Mouse (Mus musculus) limb, embryonic 10.5 days (tissue): Measurements from ENCODE around the gene Ust. TPM values are rescaled to one million over a fixed set of nuclear protein-coding genes. Genes with fewer than 3 reads are reported as not detected.
A peak's percentile ranks its signal among the peaks of the same experiment; 100 is the strongest.

ENCODE experiments used
- DNase-seq: peaks from one replicate; pipeline ENCODE4 v3.0.0-alpha.2; 2017; ENCODE audit warnings: low spot score
- H3K27ac ChIP-seq: fragments of 300-500 bp; sonication (generic); 2 replicates; pipeline ENCODE4 v1.5.1; 2016; ENCODE audit warnings: mild to moderate bottlenecking
- H3K27me3 ChIP-seq: fragments of 300-500 bp; sonication (generic); 2 replicates; pipeline ENCODE4 v1.6.1; 2016; ENCODE audit warnings: low read depth, mild to moderate bottlenecking; ENCODE audit not compliant: poor library complexity, severe bottlenecking
- H3K36me3 ChIP-seq: fragments of 300-500 bp; sonication (generic); 2 replicates; pipeline ENCODE4 v1.6.1; 2016; ENCODE audit warnings: mild to moderate bottlenecking, moderate library complexity
- H3K4me1 ChIP-seq: fragments of 300-500 bp; sonication (generic); 2 replicates; pipeline ENCODE4 v1.6.1; 2016
- H3K4me3 ChIP-seq: fragments of 300-500 bp; sonication (generic); 2 replicates; pipeline ENCODE4 v1.5.1; 2016; ENCODE audit warnings: mild to moderate bottlenecking, moderate library complexity
- H3K9me3 ChIP-seq: fragments of 300-500 bp; sonication (generic); replicated peaks from 2 replicates; pipeline ENCODE4 v1.6.1; 2016; ENCODE audit warnings: mild to moderate bottlenecking
- WGBS: fragments of 180-500 bp; shearing (Covaris S2); methylation state at CpG from one replicate; pipeline ENCODE4 v1.1.7; 2016; 5-methylcytosine and 5-hydroxymethylcytosine counted together
- polyA plus RNA-seq: library from polyadenylated mRNA; unstranded; fragments of >200 nt; fragmentation: Nextera tagmentation; extraction: Ambion mirVana; gene quantifications from 2 replicates; pipeline ENCODE4 v1.2.1, GENCODE M21; 2016

Gene Ust
- polyA plus RNA-seq, 1 experiment from 2014 or later, result 3.5 TPM

- WGBS, result under 1% methylated on average over 18 of the region's 18 CpGs
- Histone ChIP-seq H3K27me3 (peaks cover 33% of the 10 kb centered on the region), H3K27ac (peak overlapping the region; percentile 89), H3K4me3 (peak overlapping the region; percentile 81), H3K4me1 (peaks cover 26% of the 10 kb centered on the region), H3K36me3 (peaks cover 3% of the 10 kb centered on the region; the same call in 1 of the 2 replicates), H3K9me3 (no peaks in the 10 kb centered on the region)
- no peak for DNase-seq
These were observed 428 bp upstream of the Ust start for GRCm38 (mm10) chr10:8519014-8519491.

- Histone ChIP-seq H3K36me3 (peaks cover 3% of the 10 kb centered on the region; the same call in 1 of the 2 replicates), H3K27ac (peak overlapping the region; percentile 89), H3K9me3 (no peaks in the 10 kb centered on the region), H3K27me3 (peaks cover 33% of the 10 kb centered on the region), H3K4me3 (peak overlapping the region; percentile 81), H3K4me1 (peaks cover 28% of the 10 kb centered on the region)
- WGBS, result 2% methylated on average over 26 of the region's 26 CpGs
- no peak for DNase-seq
These were observed 959 bp downstream of the Ust start for GRCm38 (mm10) chr10:8517591-8518140.

- Histone ChIP-seq H3K9me3 (no peaks in the 10 kb centered on the region), H3K27me3 (peaks cover 33% of the 10 kb centered on the region), H3K36me3 (peaks cover 3% of the 10 kb centered on the region; the same call in 1 of the 2 replicates), H3K4me1 (peaks cover 28% of the 10 kb centered on the region), H3K27ac (no peak overlapping the region), H3K4me3 (peak overlapping the region; percentile 81)
- DNase-seq, result peak; percentile 39
- WGBS, result 18% methylated on average over 9 of the region's 9 CpGs
These were observed 1.6 kb downstream of the Ust start for GRCm38 (mm10) chr10:8516916-8517524.

GRCm38 (mm10) chr10:8513690-8514089, 4.9 kb downstream of the Ust start:
- 90% methylated on average over 3 of the region's 3 CpGs for WGBS

GRCm38 (mm10) chr10:8512222-8512621, 6.4 kb downstream of the Ust start:
- Histone ChIP-seq H3K9me3 (no peaks in the 10 kb centered on the region), H3K27me3 (peaks cover 20% of the 10 kb centered on the region), H3K27ac (no peak overlapping the region), H3K36me3 (peaks cover 3% of the 10 kb centered on the region; the same call in 1 of the 2 replicates), H3K4me3 (no peak overlapping the region), H3K4me1 (peaks cover 5% of the 10 kb centered on the region)
- no peak for DNase-seq
- 89% methylated on average over 6 of the region's 6 CpGs for WGBS

More at GRCm38 (mm10) chr10:8513690-8514089, 4.9 kb downstream of the Ust start:
- Histone ChIP-seq H3K9me3 (no peaks in the 10 kb centered on the region), H3K4me3 (no peak overlapping the region), H3K36me3 (peaks cover 3% of the 10 kb centered on the region; the same call in 1 of the 2 replicates), H3K4me1 (peaks cover 18% of the 10 kb centered on the region), H3K27me3 (peaks cover 28% of the 10 kb centered on the region), H3K27ac (no peak overlapping the region)
- DNase-seq, result no peak

- Histone ChIP-seq H3K27me3 (peaks cover 15% of the 10 kb centered on the region), H3K4me1 (peaks cover 2% of the 10 kb centered on the region; the same call in 1 of the 2 replicates), H3K4me3 (no peak overlapping the region), H3K36me3 (peaks cover 3% of the 10 kb centered on the region; the same call in 1 of the 2 replicates), H3K27ac (no peak overlapping the region), H3K9me3 (no peaks in the 10 kb centered on the region)
- WGBS, result 86% methylated on average over 8 of the region's 8 CpGs
- DNase-seq, result no peak
These were observed 6.9 kb downstream of the Ust start for GRCm38 (mm10) chr10:8511760-8512159.

GRCm38 (mm10) chr10:8506247-8506573, 12.4 kb downstream of the Ust start:
- Histone ChIP-seq H3K27me3 (no peaks in the 10 kb centered on the region), H3K4me3 (no peak overlapping the region), H3K9me3 (no peaks in the 10 kb centered on the region), H3K27ac (no peak overlapping the region), H3K4me1 (peaks cover 13% of the 10 kb centered on the region), H3K36me3 (no peaks in the 10 kb centered on the region)
- no peak for DNase-seq
- 76% methylated on average over 3 of the region's 3 CpGs for WGBS

- H3K27me3 ChIP-seq, result no peaks in the 10 kb centered on the region
- no peak overlapping the region for H3K4me3 ChIP-seq
- WGBS, result 60% methylated on average over 13 of the region's 13 CpGs
- no peak overlapping the region for H3K27ac ChIP-seq
- no peaks in the 10 kb centered on the region for H3K36me3 ChIP-seq
- peaks cover 13% of the 10 kb centered on the region for H3K4me1 ChIP-seq
- no peak for DNase-seq
- H3K9me3 ChIP-seq, result no peaks in the 10 kb centered on the region
These were observed 13.0 kb downstream of the Ust start for GRCm38 (mm10) chr10:8505346-8506246.

- H3K36me3 ChIP-seq, result no peaks in the 10 kb centered on the region
- H3K27me3 ChIP-seq, result no peaks in the 10 kb centered on the region
- 90% methylated on average over 4 of the region's 4 CpGs for WGBS
- no peak overlapping the region for H3K4me3 ChIP-seq
- no peaks in the 10 kb centered on the region for H3K9me3 ChIP-seq
- DNase-seq, result no peak
- H3K27ac ChIP-seq, result no peak overlapping the region
- H3K4me1 ChIP-seq, result peaks cover 13% of the 10 kb centered on the region
These were observed 13.8 kb downstream of the Ust start for GRCm38 (mm10) chr10:8504832-8505231.

GRCm38 (mm10) chr10:8498951-8499891, 19.4 kb downstream of the Ust start:
- DNase-seq, result no peak
- no peaks in the 10 kb centered on the region for H3K9me3 ChIP-seq
- no peaks in the 10 kb centered on the region for H3K36me3 ChIP-seq
- peaks cover 9% of the 10 kb centered on the region for H3K4me1 ChIP-seq
- WGBS, result 80% methylated on average over 13 of the region's 13 CpGs
- H3K27me3 ChIP-seq, result no peaks in the 10 kb centered on the region
- H3K27ac ChIP-seq, result no peak overlapping the region
- H3K4me3 ChIP-seq, result no peak overlapping the region

GRCm38 (mm10) chr10:8495543-8496141, 23.0 kb downstream of the Ust start:
- no peaks in the 10 kb centered on the region for H3K9me3 ChIP-seq
- DNase-seq, result no peak
- no peaks in the 10 kb centered on the region for H3K27me3 ChIP-seq
- no peak overlapping the region for H3K27ac ChIP-seq
- H3K36me3 ChIP-seq, result no peaks in the 10 kb centered on the region
- 68% methylated on average over 5 of the region's 5 CpGs for WGBS
- no peak overlapping the region for H3K4me3 ChIP-seq
- H3K4me1 ChIP-seq, result peaks cover 9% of the 10 kb centered on the region
